Mouse (Mus musculus) cerebellum, adult 11-12 months (tissue): ENCODE measurements around the gene Slc25a48.

ENCODE experiments used
- DNase-seq: peaks from one replicate; pipeline ENCODE4 v3.0.0; 2022

Gene Slc25a48

DNA sequence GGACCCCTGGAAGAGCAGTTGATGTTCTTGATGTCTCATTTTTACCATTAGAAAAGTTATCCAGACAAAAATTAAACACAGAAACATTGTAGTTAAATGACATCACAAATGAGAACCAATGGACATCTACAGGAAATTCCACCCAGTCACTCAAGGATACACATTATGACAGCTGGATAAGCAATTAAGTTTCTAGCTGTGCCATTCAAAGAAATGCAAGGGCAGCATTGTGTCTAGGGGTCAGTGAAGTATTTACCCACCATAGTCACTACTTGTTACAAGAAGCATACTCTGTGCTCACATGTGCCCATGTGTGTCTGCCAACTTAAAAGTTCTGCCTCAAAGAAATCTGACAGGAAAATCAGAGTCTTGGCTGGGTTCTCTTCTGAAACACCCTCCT is 75.4 kb downstream of the Slc25a48 start:
- no peak for DNase-seq

DNA sequence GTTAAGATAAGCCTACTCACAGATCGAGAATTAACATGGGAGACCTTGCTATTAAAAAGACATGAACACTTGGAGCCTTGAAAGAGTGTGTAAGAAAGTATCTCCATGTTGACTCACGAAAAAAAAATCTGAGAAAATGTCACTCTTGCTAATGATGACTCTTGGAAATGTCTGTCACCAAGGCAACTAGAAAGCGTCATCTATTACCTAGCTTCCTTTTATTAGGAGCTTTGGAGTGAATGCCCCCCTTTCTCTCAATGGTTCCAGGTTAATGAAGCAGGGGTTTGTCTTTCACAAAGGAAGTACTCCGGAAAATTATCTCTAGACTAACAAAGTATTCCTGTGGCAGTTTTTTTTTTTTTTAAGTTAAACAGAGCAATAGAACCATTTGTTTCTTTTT is 78.2 kb downstream of the Slc25a48 start:
- no peak for DNase-seq

DNA sequence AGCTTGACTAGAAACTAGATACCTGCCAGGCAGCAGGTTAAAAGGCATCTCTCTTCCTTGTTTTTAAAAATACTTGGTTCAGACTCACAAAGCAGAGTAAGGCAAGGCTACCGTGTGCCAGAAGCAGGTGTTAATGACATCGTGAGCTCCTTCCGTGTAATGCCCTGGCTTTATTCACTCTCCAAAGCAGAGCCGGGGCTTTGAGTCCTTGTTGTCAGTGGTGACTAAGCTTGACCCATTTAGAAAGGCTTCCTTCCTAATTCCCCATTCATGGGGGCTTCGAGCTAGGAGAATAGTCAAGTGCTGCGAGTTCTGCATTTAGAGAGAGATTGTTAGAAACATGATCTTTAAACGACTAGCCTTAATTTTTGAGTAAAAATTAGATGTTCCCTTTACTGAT is 78.7 kb downstream of the Slc25a48 start:
- DNase-seq, result no peak

DNA sequence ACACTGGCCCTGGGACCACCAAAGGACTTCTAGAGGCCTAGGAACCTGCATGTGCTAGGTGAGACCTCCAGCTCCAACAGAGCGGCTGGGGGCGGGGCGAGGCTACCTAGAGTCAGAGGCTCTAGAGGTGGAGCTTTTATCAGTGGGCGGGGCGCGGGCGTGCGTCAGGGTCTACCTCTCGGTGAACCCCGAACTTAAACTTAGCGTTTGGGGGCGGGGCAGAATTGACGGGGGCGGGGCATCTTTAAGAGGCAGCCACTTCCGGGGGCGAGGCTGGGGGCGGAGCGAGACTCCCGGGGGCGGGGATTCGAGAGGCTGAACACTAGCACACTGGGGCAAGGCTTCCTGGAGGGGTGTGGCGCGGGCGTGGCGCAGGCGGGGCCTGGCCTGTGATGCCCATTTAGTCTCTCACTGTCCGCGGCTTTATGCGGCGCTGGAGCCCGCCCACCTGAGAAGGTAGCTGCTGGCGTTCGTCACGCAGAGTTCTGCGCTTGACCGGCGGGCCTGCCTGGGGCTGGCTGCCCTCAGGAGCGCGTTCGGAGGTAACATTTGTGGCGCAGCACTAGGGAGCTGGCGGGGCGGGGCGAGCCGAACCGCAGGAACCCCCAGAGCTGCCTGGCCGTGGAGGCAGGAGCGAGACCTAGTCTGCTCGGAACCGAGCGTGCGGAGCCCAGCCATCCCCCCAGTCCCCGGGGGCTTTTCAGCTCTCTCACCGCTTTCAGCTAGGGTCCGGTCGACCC is 84.1 kb downstream of the Slc25a48 start, which contains the start of gene Fbxl21:
Fbxl21 (plus strand) TSS at position 392 of the 740 bp plus-strand sequence.
- peak; percentile 96 for DNase-seq

DNA sequence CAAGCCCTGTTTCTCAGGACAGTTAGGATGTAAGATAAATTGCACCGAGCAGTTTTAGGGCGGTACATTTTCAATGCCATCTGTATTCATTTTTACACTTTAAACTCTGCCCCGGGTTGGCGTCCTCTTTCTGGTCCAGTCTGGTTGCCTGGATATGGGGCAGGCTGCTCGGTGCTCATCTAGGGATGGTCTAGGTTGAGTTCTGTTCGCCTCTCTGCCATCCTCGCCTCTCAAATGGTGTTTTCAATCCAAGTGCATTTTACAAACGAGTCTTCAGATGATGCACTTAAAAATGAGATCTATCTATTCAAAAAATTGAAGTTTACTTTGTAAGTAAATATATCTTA is 84.6 kb downstream of the Slc25a48 start:
- DNase-seq, result no peak
